Mouse (Mus musculus): ENCODE measurements around the gene Klhl42.

GRCm38 (mm10) chr6:147106716-147107115, 15.5 kb downstream of the Klhl42 start:
- no peak for TF ChIP-seq MAFK (IDR thresholded peaks at IDR 0.05; ENCODE audit: insufficient read depth, low read depth, low read length)
- no peak for TF ChIP-seq CHD2 (IDR thresholded peaks at IDR 0.05; ENCODE audit: low read depth, low read length)
- no peak for TF ChIP-seq ZC3H11A (IDR thresholded peaks at IDR 0.05; ENCODE audit: borderline replicate concordance, low read depth, low read length)
- no peak for TF ChIP-seq ZNF384 (IDR thresholded peaks at IDR 0.05; ENCODE audit: low read depth, low read length)
